Mouse (Mus musculus): ENCODE data around the gene Rab9.

- TF ChIP-seq GATA1 (IDR thresholded peaks at IDR 0.05; ENCODE audit: borderline replicate concordance, low read length) (no peak), FLI1 (IDR thresholded peaks at IDR 0.05; ENCODE audit: low read length) (no peak)
Measured at GRCm38 (mm10) chrX:166495052-166495451, 15.4 kb upstream of the Rab9 start.

Measured in megakaryocyte, embryonic 14.5 days (primary cell).